Mouse (Mus musculus): ENCODE results near the gene Camk2n1. TPM values are rescaled to one million over a fixed set of nuclear protein-coding genes. Genes with fewer than 3 reads are reported as not detected.

Camk2n1 gene
- polyA plus RNA-seq, 1 experiment from 2014 or later, result 2.9 TPM

GRCm38 (mm10) chr4:138461471-138461870 lies 7.4 kb downstream of the Camk2n1 start:
- Histone ChIP-seq H3K27me3 (ENCODE audit: control insufficient read depth, insufficient read depth, low read depth, low read length) (no peaks in the 10 kb centered on the region; the same call in 1 of the 2 replicates), H3K4me1 (replicated peaks; ENCODE audit: control insufficient read depth, insufficient read depth, low read length) (peaks cover 31% of the 10 kb centered on the region), H3K9me3 (ENCODE audit: control insufficient read depth, low read length) (no peaks in the 10 kb centered on the region), H3K9ac (ENCODE audit: low read length) (no peak overlapping the region), H3K27ac (ENCODE audit: low read length) (no peak overlapping the region), H3K4me3 (ENCODE audit: low read length) (no peak overlapping the region), H3K4me2 (ENCODE audit: low read depth, low read length) (no peak overlapping the region), H3K36me3 (ENCODE audit: control insufficient read depth, insufficient read depth, low read length) (no peaks in the 10 kb centered on the region)
- WGBS, result 91% methylated on average over 5 of the region's 5 CpGs
- ATAC-seq (ENCODE audit: low read depth), result no peak

GRCm38 (mm10) chr4:138462971-138463831 lies 9.1 kb downstream of the Camk2n1 start:
- peak overlapping the region; percentile 48 for H3K4me2 ChIP-seq (ENCODE audit: low read depth, low read length)
- peaks cover 28% of the 10 kb centered on the region for H3K4me1 ChIP-seq (replicated peaks; ENCODE audit: control insufficient read depth, insufficient read depth, low read length)
- ATAC-seq (ENCODE audit: low read depth), result peak; percentile 46
- no peaks in the 10 kb centered on the region for H3K36me3 ChIP-seq (ENCODE audit: control insufficient read depth, insufficient read depth, low read length)
- 1% methylated on average over 11 of the region's 11 CpGs for WGBS
- H3K27ac ChIP-seq (ENCODE audit: low read length), result peak overlapping the region; percentile 94
- no peaks in the 10 kb centered on the region for H3K27me3 ChIP-seq (ENCODE audit: control insufficient read depth, insufficient read depth, low read depth, low read length)
- H3K4me3 ChIP-seq (ENCODE audit: low read length), result no peak overlapping the region
- no peaks in the 10 kb centered on the region for H3K9me3 ChIP-seq (ENCODE audit: control insufficient read depth, low read length)
- no peak overlapping the region for H3K9ac ChIP-seq (ENCODE audit: low read length)

GRCm38 (mm10) chr4:138463832-138464487 lies 9.8 kb downstream of the Camk2n1 start:
- no peak overlapping the region for H3K9ac ChIP-seq (ENCODE audit: low read length)
- H3K36me3 ChIP-seq (ENCODE audit: control insufficient read depth, insufficient read depth, low read length), result no peaks in the 10 kb centered on the region
- ATAC-seq (ENCODE audit: low read depth), result peak; percentile 84
- 5% methylated on average over 11 of the region's 11 CpGs for WGBS
- peaks cover 29% of the 10 kb centered on the region for H3K4me1 ChIP-seq (replicated peaks; ENCODE audit: control insufficient read depth, insufficient read depth, low read length)
- peak overlapping the region; percentile 94 for H3K27ac ChIP-seq (ENCODE audit: low read length)
- H3K9me3 ChIP-seq (ENCODE audit: control insufficient read depth, low read length), result no peaks in the 10 kb centered on the region
- H3K4me2 ChIP-seq (ENCODE audit: low read depth, low read length), result peak overlapping the region; percentile 48
- H3K4me3 ChIP-seq (ENCODE audit: low read length), result 0 out of 2 replicates have a peak overlapping the region, but pooled peaks have one; percentile 8
- H3K27me3 ChIP-seq (ENCODE audit: control insufficient read depth, insufficient read depth, low read depth, low read length), result no peaks in the 10 kb centered on the region

- 0 out of 2 replicates have a peak overlapping the region, but pooled peaks have one; percentile 14 for H3K9ac ChIP-seq (ENCODE audit: low read length)
- peaks cover 33% of the 10 kb centered on the region for H3K4me1 ChIP-seq (replicated peaks; ENCODE audit: control insufficient read depth, insufficient read depth, low read length)
- peak overlapping the region; percentile 48 for H3K4me2 ChIP-seq (ENCODE audit: low read depth, low read length)
- peak; percentile 77 for ATAC-seq (ENCODE audit: low read depth)
- H3K36me3 ChIP-seq (ENCODE audit: control insufficient read depth, insufficient read depth, low read length), result no peaks in the 10 kb centered on the region
- H3K27ac ChIP-seq (ENCODE audit: low read length), result peak overlapping the region; percentile 94
- no peaks in the 10 kb centered on the region for H3K9me3 ChIP-seq (ENCODE audit: control insufficient read depth, low read length)
- H3K27me3 ChIP-seq (ENCODE audit: control insufficient read depth, insufficient read depth, low read depth, low read length), result no peaks in the 10 kb centered on the region
- no peak overlapping the region for H3K4me3 ChIP-seq (ENCODE audit: low read length)
- 6% methylated on average over 14 of the region's 22 CpGs for WGBS
Observed at GRCm38 (mm10) chr4:138464667-138465353, 10.7 kb downstream of the Camk2n1 start.

GRCm38 (mm10) chr4:138465446-138465845 lies 11.3 kb downstream of the Camk2n1 start:
- no peak overlapping the region for H3K9ac ChIP-seq (ENCODE audit: low read length)
- H3K4me3 ChIP-seq (ENCODE audit: low read length), result no peak overlapping the region
- 46% methylated on average over 8 of the region's 8 CpGs for WGBS
- H3K9me3 ChIP-seq (ENCODE audit: control insufficient read depth, low read length), result no peaks in the 10 kb centered on the region
- no peaks in the 10 kb centered on the region for H3K27me3 ChIP-seq (ENCODE audit: control insufficient read depth, insufficient read depth, low read depth, low read length)
- no peaks in the 10 kb centered on the region for H3K36me3 ChIP-seq (ENCODE audit: control insufficient read depth, insufficient read depth, low read length)
- peak overlapping the region; percentile 94 for H3K27ac ChIP-seq (ENCODE audit: low read length)
- peaks cover 33% of the 10 kb centered on the region for H3K4me1 ChIP-seq (replicated peaks; ENCODE audit: control insufficient read depth, insufficient read depth, low read length)
- ATAC-seq (ENCODE audit: low read depth), result no peak
- H3K4me2 ChIP-seq (ENCODE audit: low read depth, low read length), result no peak overlapping the region

GRCm38 (mm10) chr4:138466690-138467089 lies 12.6 kb downstream of the Camk2n1 start:
- Histone ChIP-seq H3K36me3 (ENCODE audit: control insufficient read depth, insufficient read depth, low read length) (no peaks in the 10 kb centered on the region), H3K27me3 (ENCODE audit: control insufficient read depth, insufficient read depth, low read depth, low read length) (no peaks in the 10 kb centered on the region), H3K9me3 (ENCODE audit: control insufficient read depth, low read length) (no peaks in the 10 kb centered on the region), H3K4me2 (ENCODE audit: low read depth, low read length) (no peak overlapping the region), H3K9ac (ENCODE audit: low read length) (no peak overlapping the region), H3K27ac (ENCODE audit: low read length) (no peak overlapping the region), H3K4me3 (ENCODE audit: low read length) (no peak overlapping the region), H3K4me1 (replicated peaks; ENCODE audit: control insufficient read depth, insufficient read depth, low read length) (peaks cover 38% of the 10 kb centered on the region)
- no peak for ATAC-seq (ENCODE audit: low read depth)
- WGBS, result 67% methylated on average over 6 of the region's 6 CpGs

GRCm38 (mm10) chr4:138467451-138467850 lies 13.3 kb downstream of the Camk2n1 start:
- Histone ChIP-seq H3K27ac (ENCODE audit: low read length) (no peak overlapping the region), H3K9me3 (ENCODE audit: control insufficient read depth, low read length) (no peaks in the 10 kb centered on the region), H3K4me3 (ENCODE audit: low read length) (no peak overlapping the region), H3K36me3 (ENCODE audit: control insufficient read depth, insufficient read depth, low read length) (no peaks in the 10 kb centered on the region), H3K27me3 (ENCODE audit: control insufficient read depth, insufficient read depth, low read depth, low read length) (no peaks in the 10 kb centered on the region), H3K4me1 (replicated peaks; ENCODE audit: control insufficient read depth, insufficient read depth, low read length) (peaks cover 38% of the 10 kb centered on the region), H3K4me2 (ENCODE audit: low read depth, low read length) (no peak overlapping the region), H3K9ac (ENCODE audit: low read length) (no peak overlapping the region)
- WGBS, result 66% methylated on average over 5 of the region's 5 CpGs
- ATAC-seq (ENCODE audit: low read depth), result no peak

- Histone ChIP-seq H3K36me3 (ENCODE audit: control insufficient read depth, insufficient read depth, low read length) (no peaks in the 10 kb centered on the region), H3K4me3 (ENCODE audit: low read length) (no peak overlapping the region), H3K27me3 (ENCODE audit: control insufficient read depth, insufficient read depth, low read depth, low read length) (no peaks in the 10 kb centered on the region), H3K9ac (ENCODE audit: low read length) (peak overlapping the region; percentile 29), H3K4me1 (replicated peaks; ENCODE audit: control insufficient read depth, insufficient read depth, low read length) (peaks cover 24% of the 10 kb centered on the region), H3K27ac (ENCODE audit: low read length) (no peak overlapping the region), H3K9me3 (ENCODE audit: control insufficient read depth, low read length) (no peaks in the 10 kb centered on the region), H3K4me2 (ENCODE audit: low read depth, low read length) (peak overlapping the region; percentile 11; the same call in 1 of the 2 replicates)
- ATAC-seq (ENCODE audit: low read depth), result no peak
- WGBS, result 11% methylated on average over 7 of the region's 7 CpGs
Observed at GRCm38 (mm10) chr4:138469080-138469479, 15.0 kb downstream of the Camk2n1 start.

- H3K9ac ChIP-seq (ENCODE audit: low read length), result no peak overlapping the region
- no peak for ATAC-seq (ENCODE audit: low read depth)
- no peaks in the 10 kb centered on the region for H3K36me3 ChIP-seq (ENCODE audit: control insufficient read depth, insufficient read depth, low read length)
- H3K9me3 ChIP-seq (ENCODE audit: control insufficient read depth, low read length), result no peaks in the 10 kb centered on the region
- 31% methylated on average over 7 of the region's 7 CpGs for WGBS
- no peak overlapping the region for H3K4me3 ChIP-seq (ENCODE audit: low read length)
- H3K27ac ChIP-seq (ENCODE audit: low read length), result no peak overlapping the region
- peaks cover 10% of the 10 kb centered on the region for H3K4me1 ChIP-seq (replicated peaks; ENCODE audit: control insufficient read depth, insufficient read depth, low read length)
- H3K27me3 ChIP-seq (ENCODE audit: control insufficient read depth, insufficient read depth, low read depth, low read length), result no peaks in the 10 kb centered on the region
- no peak overlapping the region for H3K4me2 ChIP-seq (ENCODE audit: low read depth, low read length)
Observed at GRCm38 (mm10) chr4:138471241-138471640, 17.1 kb downstream of the Camk2n1 start.

Measured in lung, embryonic 16.5 days (tissue).